Mouse (Mus musculus): ENCODE measurements at regions not wholly inside any gene's neighbourhood (a gene's known extent, or its start where the extent isn't known, plus 50 kb on each side); places are given as distances from the start of the nearest gene placed in this dataset.

- Histone ChIP-seq H3K4me3 (ENCODE audit: insufficient read depth, poor library complexity, severe bottlenecking) (no peak overlapping the region), H3K27me3 (ENCODE audit: control insufficient read depth, insufficient read depth, insufficient read length) (no peaks in the 10 kb centered on the region), H3K79me2 (ENCODE audit: control insufficient read depth, insufficient read depth) (no peaks in the 10 kb centered on the region), H3K36me3 (ENCODE audit: control insufficient read depth, insufficient read depth) (no peaks in the 10 kb centered on the region), H3K79me3 (ENCODE audit: low read depth) (no peaks in the 10 kb centered on the region), H3ac (ENCODE audit: control insufficient read depth, insufficient read length, low read depth) (no peak overlapping the region)
- TF ChIP-seq MAX (IDR thresholded peaks at IDR 0.05) (no peak), CTCF (IDR thresholded peaks at IDR 0.05; ENCODE audit: control insufficient read depth, insufficient read depth, insufficient read length) (no peak), FOSL1 (IDR thresholded peaks at IDR 0.05; ENCODE audit: insufficient read depth, low read length, poor library complexity, severe bottlenecking) (no peak), MYOD1 (IDR thresholded peaks at IDR 0.05; ENCODE audit: control insufficient read depth, insufficient read length, low read depth) (no peak), USF1 (IDR thresholded peaks at IDR 0.05; ENCODE audit: low read depth) (no peak), MYOG (IDR thresholded peaks at IDR 0.05; ENCODE audit: control insufficient read depth, extremely low read depth, insufficient read length) (no peak), CEBPB (IDR thresholded peaks at IDR 0.05; ENCODE audit: low read depth) (no peak)
Observed at GRCm38 (mm10) chr17:63644390-63644789, 144.6 kb upstream of the Fbxl17 start.

- TF ChIP-seq MYOG (IDR thresholded peaks at IDR 0.05; ENCODE audit: control insufficient read depth, extremely low read depth, insufficient read length) (no peak), FOSL1 (IDR thresholded peaks at IDR 0.05; ENCODE audit: insufficient read depth, low read length, poor library complexity, severe bottlenecking) (no peak), MAX (IDR thresholded peaks at IDR 0.05) (no peak), MYOD1 (IDR thresholded peaks at IDR 0.05; ENCODE audit: control insufficient read depth, insufficient read length, low read depth) (no peak), CTCF (IDR thresholded peaks at IDR 0.05; ENCODE audit: control insufficient read depth, insufficient read depth, insufficient read length) (no peak), USF1 (IDR thresholded peaks at IDR 0.05; ENCODE audit: low read depth) (no peak), CEBPB (IDR thresholded peaks at IDR 0.05; ENCODE audit: low read depth) (no peak)
- Histone ChIP-seq H3K4me3 (ENCODE audit: insufficient read depth, poor library complexity, severe bottlenecking) (no peak overlapping the region), H3ac (ENCODE audit: control insufficient read depth, insufficient read length, low read depth) (no peak overlapping the region), H3K36me3 (ENCODE audit: control insufficient read depth, insufficient read depth) (no peaks in the 10 kb centered on the region), H3K27me3 (ENCODE audit: control insufficient read depth, insufficient read depth, insufficient read length) (no peaks in the 10 kb centered on the region), H3K79me2 (ENCODE audit: control insufficient read depth, insufficient read depth) (no peaks in the 10 kb centered on the region), H3K79me3 (ENCODE audit: low read depth) (no peaks in the 10 kb centered on the region)
Observed at GRCm38 (mm10) chr17:63657687-63658086, 157.9 kb upstream of the Fbxl17 start.

GRCm38 (mm10) chr17:63660841-63661481 is 161.1 kb upstream of the Fbxl17 start:
- no peak for TF ChIP-seq CEBPB (IDR thresholded peaks at IDR 0.05; ENCODE audit: low read depth)
- no peak for TF ChIP-seq MYOG (IDR thresholded peaks at IDR 0.05; ENCODE audit: control insufficient read depth, extremely low read depth, insufficient read length)
- TF ChIP-seq FOSL1 (IDR thresholded peaks at IDR 0.05; ENCODE audit: insufficient read depth, low read length, poor library complexity, severe bottlenecking) = no peak
- no peak for TF ChIP-seq USF1 (IDR thresholded peaks at IDR 0.05; ENCODE audit: low read depth)
- TF ChIP-seq CTCF (IDR thresholded peaks at IDR 0.05; ENCODE audit: control insufficient read depth, insufficient read depth, insufficient read length) = no peak
- TF ChIP-seq MYOD1 (IDR thresholded peaks at IDR 0.05; ENCODE audit: control insufficient read depth, insufficient read length, low read depth) = no peak
- no peak for TF ChIP-seq MAX (IDR thresholded peaks at IDR 0.05)
- Histone ChIP-seq H3K79me2 (ENCODE audit: control insufficient read depth, insufficient read depth) (no peaks in the 10 kb centered on the region), H3K79me3 (ENCODE audit: low read depth) (no peaks in the 10 kb centered on the region), H3K36me3 (ENCODE audit: control insufficient read depth, insufficient read depth) (no peaks in the 10 kb centered on the region), H3K27me3 (ENCODE audit: control insufficient read depth, insufficient read depth, insufficient read length) (no peaks in the 10 kb centered on the region), H3K4me3 (ENCODE audit: insufficient read depth, poor library complexity, severe bottlenecking) (no peak overlapping the region), H3ac (ENCODE audit: control insufficient read depth, insufficient read length, low read depth) (no peak overlapping the region)

GRCm38 (mm10) chr17:63661584-63661983 is 161.8 kb upstream of the Fbxl17 start:
- Histone ChIP-seq H3K36me3 (ENCODE audit: control insufficient read depth, insufficient read depth) (no peaks in the 10 kb centered on the region), H3K79me2 (ENCODE audit: control insufficient read depth, insufficient read depth) (no peaks in the 10 kb centered on the region), H3K79me3 (ENCODE audit: low read depth) (no peaks in the 10 kb centered on the region), H3ac (ENCODE audit: control insufficient read depth, insufficient read length, low read depth) (no peak overlapping the region), H3K4me3 (ENCODE audit: insufficient read depth, poor library complexity, severe bottlenecking) (no peak overlapping the region), H3K27me3 (ENCODE audit: control insufficient read depth, insufficient read depth, insufficient read length) (no peaks in the 10 kb centered on the region)
- TF ChIP-seq FOSL1 (IDR thresholded peaks at IDR 0.05; ENCODE audit: insufficient read depth, low read length, poor library complexity, severe bottlenecking) = no peak
- no peak for TF ChIP-seq USF1 (IDR thresholded peaks at IDR 0.05; ENCODE audit: low read depth)
- TF ChIP-seq CTCF (IDR thresholded peaks at IDR 0.05; ENCODE audit: control insufficient read depth, insufficient read depth, insufficient read length) = no peak
- TF ChIP-seq MAX (IDR thresholded peaks at IDR 0.05) = no peak
- TF ChIP-seq MYOG (IDR thresholded peaks at IDR 0.05; ENCODE audit: control insufficient read depth, extremely low read depth, insufficient read length) = no peak
- TF ChIP-seq MYOD1 (IDR thresholded peaks at IDR 0.05; ENCODE audit: control insufficient read depth, insufficient read length, low read depth) = no peak
- TF ChIP-seq CEBPB (IDR thresholded peaks at IDR 0.05; ENCODE audit: low read depth) = no peak

GRCm38 (mm10) chr17:63662251-63662650 is 162.4 kb upstream of the Fbxl17 start:
- no peaks in the 10 kb centered on the region for H3K79me2 ChIP-seq (ENCODE audit: control insufficient read depth, insufficient read depth)
- TF ChIP-seq MYOD1 (IDR thresholded peaks at IDR 0.05; ENCODE audit: control insufficient read depth, insufficient read length, low read depth) (no peak), USF1 (IDR thresholded peaks at IDR 0.05; ENCODE audit: low read depth) (no peak), MAX (IDR thresholded peaks at IDR 0.05) (no peak), CEBPB (IDR thresholded peaks at IDR 0.05; ENCODE audit: low read depth) (no peak), FOSL1 (IDR thresholded peaks at IDR 0.05; ENCODE audit: insufficient read depth, low read length, poor library complexity, severe bottlenecking) (no peak), CTCF (IDR thresholded peaks at IDR 0.05; ENCODE audit: control insufficient read depth, insufficient read depth, insufficient read length) (no peak), MYOG (IDR thresholded peaks at IDR 0.05; ENCODE audit: control insufficient read depth, extremely low read depth, insufficient read length) (no peak)
- H3K36me3 ChIP-seq (ENCODE audit: control insufficient read depth, insufficient read depth) = no peaks in the 10 kb centered on the region
- H3K4me3 ChIP-seq (ENCODE audit: insufficient read depth, poor library complexity, severe bottlenecking) = no peak overlapping the region
- no peak overlapping the region for H3ac ChIP-seq (ENCODE audit: control insufficient read depth, insufficient read length, low read depth)
- H3K27me3 ChIP-seq (ENCODE audit: control insufficient read depth, insufficient read depth, insufficient read length) = no peaks in the 10 kb centered on the region
- H3K79me3 ChIP-seq (ENCODE audit: low read depth) = no peaks in the 10 kb centered on the region
